Mouse (Mus musculus): Measurements from ENCODE around the gene Ccnh.
"Not testable (repeated sequence)": the region's sequence is repeated elsewhere in the genome, so short reads cannot be mapped to it uniquely, and the experiment has no call there.

The Ccnh gene

DNA sequence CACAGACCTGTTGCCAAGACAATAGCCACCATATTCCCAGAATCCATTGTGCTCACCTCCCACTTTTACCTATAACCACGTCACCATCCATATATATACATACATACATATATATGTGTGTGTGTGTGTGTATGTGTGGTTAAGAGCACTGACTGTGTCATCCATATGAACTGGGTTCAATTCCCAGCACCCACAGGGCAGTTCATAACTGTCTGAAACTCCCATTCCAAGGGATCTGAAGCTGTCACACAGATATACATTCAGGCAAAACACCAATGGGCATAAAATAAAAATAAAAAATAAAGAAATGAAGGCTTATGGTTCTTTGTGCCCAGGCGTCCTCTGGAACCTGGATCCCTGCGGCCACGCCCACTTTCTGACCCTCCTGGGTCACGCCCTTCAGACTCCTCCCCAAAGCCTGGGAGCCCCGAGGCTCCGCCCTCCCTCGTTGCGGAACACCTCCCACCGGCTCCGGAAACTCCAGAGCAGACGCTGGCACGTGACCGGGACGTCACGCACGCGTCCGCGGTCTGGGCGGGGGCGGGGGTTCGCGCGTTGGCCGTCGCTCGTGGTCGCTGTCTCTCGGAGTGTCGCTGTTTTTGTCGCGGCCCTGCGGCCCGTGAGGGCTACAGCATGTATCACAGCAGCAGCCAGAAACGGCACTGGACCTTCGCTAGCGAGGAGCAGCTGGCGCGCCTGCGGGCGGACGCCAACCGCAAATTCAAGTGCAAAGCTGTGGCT lies at the start of gene Ccnh:
TSS of gene Ccnh (plus strand) at position 506 of the 741 bp plus-strand sequence.
- DNase-seq, result peak; percentile 94

DNA sequence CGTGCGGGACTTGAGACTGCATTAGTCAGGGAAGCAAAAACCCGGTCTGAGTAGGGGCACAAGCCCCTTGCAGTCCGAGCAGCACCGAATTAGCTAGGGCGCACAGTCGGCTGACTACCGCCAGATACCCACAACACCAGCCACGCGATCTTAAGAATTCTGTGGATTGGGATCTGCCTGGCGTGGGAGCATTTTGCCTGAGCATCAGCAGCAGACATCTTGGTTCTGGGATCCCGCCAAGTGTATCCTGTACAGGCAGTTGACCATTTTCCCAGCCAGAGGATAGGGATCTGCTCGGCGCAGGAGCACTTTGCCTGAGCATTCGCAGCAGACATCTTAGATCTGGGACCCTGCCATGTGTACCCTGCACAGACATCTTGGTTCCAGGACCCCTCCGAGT lies 45.8 kb upstream of the Ccnh start:
- not testable (repeated sequence) for DNase-seq

DNA sequence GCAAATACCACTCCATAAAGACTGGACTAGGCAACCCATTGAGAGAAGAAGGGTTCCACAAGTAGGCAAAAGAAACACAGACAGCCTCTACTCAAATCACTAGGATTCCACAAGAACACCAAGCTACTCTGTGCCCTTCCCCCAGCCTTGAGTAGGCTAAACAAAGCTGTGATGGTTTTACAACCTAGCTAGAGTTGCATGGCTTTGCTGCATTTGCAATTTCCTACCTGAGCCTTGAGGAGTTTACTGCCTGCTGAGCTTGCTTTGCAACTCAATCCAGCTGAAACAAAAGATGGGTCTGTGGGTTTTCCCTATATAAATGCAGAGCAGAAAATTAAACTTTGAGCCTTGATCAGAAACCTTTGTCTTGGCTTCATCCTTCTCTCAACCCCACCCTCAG lies 42.7 kb upstream of the Ccnh start:
- no peak for DNase-seq

DNA sequence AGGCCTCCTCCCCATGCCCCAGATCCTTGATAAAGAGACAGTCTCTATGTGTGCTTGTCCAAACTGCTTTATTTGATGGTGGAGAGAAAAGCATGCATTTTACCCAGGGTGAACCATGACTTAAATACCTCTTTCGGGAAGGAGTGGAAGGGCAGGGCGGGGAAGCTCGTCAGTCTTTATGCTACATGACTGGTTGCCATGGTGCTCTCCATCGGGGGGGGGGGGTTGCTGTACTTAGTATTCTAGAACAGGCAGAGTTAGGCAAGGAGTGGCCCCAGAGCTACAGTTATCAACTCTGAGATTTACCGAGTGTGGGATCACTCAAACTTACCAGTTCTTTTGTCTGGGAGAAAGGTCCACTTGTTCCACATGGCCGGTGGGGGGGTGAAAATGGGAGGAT lies 34.5 kb upstream of the Ccnh start:
- DNase-seq, result no peak

DNA sequence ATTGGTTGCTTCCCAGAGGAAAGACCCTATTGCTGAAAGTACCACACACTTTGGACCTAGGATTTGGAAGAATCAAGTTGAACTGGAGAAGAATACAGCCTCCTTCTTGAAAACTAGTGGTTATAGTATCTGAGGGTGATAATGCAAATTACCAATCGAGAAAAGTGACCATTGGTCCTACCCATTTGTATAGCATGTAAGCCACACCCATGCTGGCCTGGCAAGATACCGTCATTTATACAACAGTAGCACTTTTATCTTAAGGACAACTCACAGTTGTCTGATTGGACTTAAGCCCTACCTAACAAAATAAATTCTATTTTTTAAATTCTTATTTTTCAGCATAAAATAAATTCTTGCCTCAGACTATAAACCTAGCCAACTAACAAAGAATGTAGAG lies 29.2 kb upstream of the Ccnh start:
- DNase-seq, result no peak

DNA sequence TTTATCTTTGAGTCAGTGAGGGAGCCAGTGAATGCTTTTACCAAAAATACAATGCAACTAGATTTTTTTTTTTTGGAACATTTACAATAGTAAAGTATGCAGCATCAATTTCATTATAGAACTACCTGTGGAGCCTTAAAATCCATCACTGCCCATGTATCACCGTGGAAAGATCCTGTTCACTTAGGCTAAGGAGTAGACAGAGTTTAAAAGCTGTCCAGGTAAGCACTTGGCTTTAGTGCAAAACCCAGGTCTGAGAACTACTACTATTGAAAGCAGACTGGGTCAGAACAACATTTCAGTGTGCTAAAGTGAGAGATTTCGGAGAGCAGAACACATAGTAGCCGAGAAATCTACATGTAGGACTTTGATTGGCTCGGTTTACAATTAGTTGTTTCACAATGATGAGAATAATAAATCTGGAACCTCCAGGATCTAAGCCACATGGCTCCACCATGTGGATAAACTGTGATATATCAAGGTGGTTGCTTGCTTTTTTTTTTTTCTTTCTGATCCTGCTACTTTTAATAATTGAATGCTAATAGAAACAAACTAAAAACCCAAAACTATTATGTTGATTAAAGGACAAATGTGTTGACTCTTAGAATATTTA lies 24.6 kb upstream of the Ccnh start:
- DNase-seq, result no peak

DNA sequence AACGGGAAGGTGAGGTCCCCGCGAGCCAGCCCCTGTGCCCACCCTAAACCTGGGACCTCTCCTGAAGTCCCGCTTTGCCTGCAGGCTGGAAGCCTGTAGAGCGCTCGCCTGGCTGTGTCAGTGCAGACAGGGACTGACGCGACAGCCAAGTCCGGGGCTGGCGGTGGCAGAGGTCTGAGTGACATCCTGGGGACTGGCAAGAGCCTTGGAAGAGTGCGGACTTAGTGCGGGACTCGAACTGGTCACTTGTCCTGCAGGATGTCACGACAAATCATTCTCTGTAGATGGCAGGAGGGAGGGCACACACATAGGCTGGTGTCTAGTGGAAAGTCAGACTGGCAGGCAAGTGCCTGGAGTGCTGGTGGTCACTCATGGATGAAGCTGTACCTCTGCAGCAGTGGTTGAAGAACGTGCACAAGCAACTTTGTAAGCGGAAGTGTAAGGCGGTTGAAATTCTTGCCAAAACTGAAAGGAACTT lies 475 bp downstream of the Ccnh start:
- DNase-seq, result peak; percentile 43

DNA sequence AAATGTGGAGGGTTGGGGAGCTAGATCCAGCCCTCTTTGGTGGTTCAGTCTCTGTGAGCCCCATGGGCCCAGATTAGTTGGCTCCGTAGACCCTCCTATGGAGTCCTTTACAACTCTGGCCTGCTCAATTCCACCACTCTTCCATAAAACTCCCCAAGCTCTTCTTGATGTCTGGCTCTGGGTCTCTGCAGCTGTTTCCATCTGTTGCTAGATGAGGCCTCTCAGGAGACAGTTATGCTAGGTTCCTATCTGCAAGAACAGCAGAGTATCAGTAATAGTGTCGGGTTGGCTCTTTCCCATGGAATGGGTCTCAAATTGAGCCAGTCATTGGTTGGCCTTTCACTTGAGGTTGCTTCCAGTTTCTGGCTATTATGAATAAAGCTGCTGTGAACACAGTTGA lies 2.0 kb downstream of the Ccnh start:
- no peak for DNase-seq

DNA sequence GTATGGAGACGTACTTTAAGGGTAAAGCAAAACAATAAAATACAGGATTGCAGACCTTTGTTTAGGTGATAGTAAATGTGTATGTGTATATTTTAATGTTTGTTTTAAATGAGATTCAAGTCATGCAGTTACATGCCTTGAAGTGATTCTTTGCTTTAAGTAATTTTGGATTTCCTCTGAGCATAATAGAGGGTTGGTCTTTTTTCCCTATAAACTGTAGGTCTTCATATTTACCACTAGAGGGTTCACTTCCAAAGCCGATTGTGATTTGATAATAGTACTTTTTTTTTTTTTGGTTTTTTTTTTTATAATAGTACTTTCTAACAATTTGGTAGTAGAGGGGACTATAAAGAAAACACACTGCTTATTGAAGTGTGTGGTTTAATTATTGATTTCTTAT lies 18.3 kb downstream of the Ccnh start:
- DNase-seq, result no peak

DNA sequence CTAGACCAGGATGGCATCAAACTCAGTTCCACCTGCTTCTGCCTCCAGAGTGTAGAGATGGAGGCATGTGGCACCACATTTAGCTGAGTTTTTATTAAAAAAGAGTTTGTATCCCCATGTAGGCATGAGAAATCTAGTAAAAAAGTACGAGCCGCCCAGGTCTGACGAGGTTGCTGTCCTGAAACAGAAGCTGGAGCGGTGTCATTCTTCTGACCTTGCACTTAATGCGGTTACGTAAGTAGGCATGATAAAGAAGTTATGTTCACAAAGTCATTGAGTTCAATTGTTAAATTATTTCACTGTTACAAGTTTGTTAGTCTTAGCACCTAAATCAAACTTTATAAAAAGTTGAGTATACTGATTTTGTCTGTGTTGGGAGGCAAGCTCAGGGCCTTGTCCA lies 19.4 kb downstream of the Ccnh start:
- no peak for DNase-seq

DNA sequence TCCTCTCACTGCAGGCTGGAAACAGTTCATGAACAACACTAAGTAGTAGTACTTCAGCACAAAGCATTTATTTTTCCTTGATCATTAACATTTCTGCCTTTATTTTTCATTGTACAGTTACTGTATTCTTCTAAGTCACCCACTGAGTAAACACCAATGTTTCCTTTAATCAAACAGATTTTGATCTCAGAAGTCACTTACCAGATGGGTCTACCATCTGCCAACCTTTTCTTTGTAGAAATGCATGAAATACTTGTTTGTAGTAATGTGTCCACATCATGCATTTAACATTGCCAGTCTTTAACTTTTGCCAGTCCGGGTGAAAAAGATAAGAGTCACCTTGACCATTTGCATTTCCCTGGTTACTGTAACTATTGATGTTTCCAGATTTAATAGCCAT lies 21.1 kb downstream of the Ccnh start:
- no peak for DNase-seq

DNA sequence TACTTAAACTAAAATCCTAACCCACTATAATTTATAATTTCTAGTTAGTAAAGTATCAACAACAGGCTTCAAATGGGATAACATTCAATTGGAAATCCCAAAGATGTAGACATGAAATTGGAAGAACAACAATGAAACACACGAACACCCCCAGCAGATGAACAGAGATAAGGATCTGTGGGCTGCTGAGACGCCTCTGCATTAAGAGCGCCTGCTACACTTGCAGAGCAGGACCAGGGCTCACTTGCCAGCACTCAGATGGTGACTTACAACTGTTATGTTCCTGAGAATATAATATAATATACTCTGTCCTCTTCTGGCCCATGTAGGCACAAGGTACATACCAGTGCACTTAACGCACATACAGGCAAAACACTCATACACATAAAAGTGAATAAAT lies 29.4 kb downstream of the Ccnh start:
- DNase-seq, result no peak

DNA sequence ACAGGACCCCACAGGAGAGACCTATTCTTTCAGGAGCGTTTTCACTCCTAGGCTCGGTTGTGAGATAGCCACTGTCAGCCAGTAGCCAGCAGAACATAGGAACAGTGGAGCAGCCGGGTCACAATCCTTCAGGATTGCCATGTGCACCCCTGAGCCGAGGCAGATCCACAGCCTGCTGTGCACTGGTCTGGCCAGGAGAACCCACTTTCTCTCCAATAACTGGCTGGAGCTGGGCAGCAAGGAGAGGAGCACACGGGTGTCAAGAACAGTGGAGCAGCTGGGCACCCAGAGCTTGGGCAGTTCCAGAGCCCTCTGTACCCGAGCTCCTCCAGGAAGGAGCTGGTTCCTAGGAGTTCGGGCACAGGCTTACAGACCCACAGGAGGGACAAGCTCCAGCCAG lies 49.6 kb downstream of the Ccnh start:
- no peak for DNase-seq

Data from kidney, adult 9 months (tissue).